Mouse (Mus musculus) midbrain, postnatal 0 days (tissue): ENCODE measurements at regions not wholly inside any gene's neighbourhood (a gene's known extent, or its start where the extent isn't known, plus 50 kb on each side); places are given as distances from the start of the nearest gene placed in this dataset.

Source experiments
- ATAC-seq: fragments of 200-750 bp; cut with Nextera tagmentation; 2 replicates; pipeline ENCODE4 v1.8.0; 2017; ENCODE audit warnings: moderate number of reproducible peaks, mild to moderate bottlenecking, moderate TSS enrichment, moderate library complexity; ENCODE audit not compliant: low FRiP score
- DNase-seq: peaks from one replicate; pipeline ENCODE4 v3.0.0-alpha.2; 2015; ENCODE audit warnings: low spot score
- H3K27ac ChIP-seq: fragments of 300-500 bp; sonication (generic); 2 replicates; pipeline ENCODE4 v1.5.1; 2014; ENCODE audit warnings: low read depth, mild to moderate bottlenecking, low read length, mixed read lengths
- H3K27me3 ChIP-seq: fragments of 300-500 bp; sonication (generic); 2 replicates; pipeline ENCODE4 v1.6.1; 2014; ENCODE audit warnings: low read length, control low read depth, mixed read lengths; ENCODE audit not compliant: insufficient read depth
- H3K36me3 ChIP-seq: fragments of 300-500 bp; sonication (generic); 2 replicates; pipeline ENCODE4 v1.6.1; 2014; ENCODE audit warnings: low read length, control low read depth, mixed read lengths; ENCODE audit not compliant: insufficient read depth
- H3K4me1 ChIP-seq: fragments of 300-500 bp; sonication (generic); 2 replicates; pipeline ENCODE4 v1.6.1; 2014; ENCODE audit warnings: mild to moderate bottlenecking, control low read depth, antibody characterized with exemption, low read length, mixed read lengths; ENCODE audit not compliant: insufficient read depth
- H3K4me2 ChIP-seq: fragments of 300-500 bp; sonication (generic); 2 replicates; pipeline ENCODE4 v1.6.1; 2014; ENCODE audit warnings: low read depth, mild to moderate bottlenecking, low read length, mixed read lengths; ENCODE audit not compliant: poor library complexity, severe bottlenecking
- H3K4me3 ChIP-seq: fragments of 300-500 bp; sonication (generic); 2 replicates; pipeline ENCODE4 v1.5.1; 2014; ENCODE audit warnings: low read depth, mild to moderate bottlenecking, low read length, moderate library complexity
- H3K9ac ChIP-seq: fragments of 300-500 bp; sonication (generic); replicated peaks from 2 replicates; pipeline ENCODE4 v1.6.1; 2014; ENCODE audit warnings: mild to moderate bottlenecking, low read length, moderate library complexity, mixed read lengths; ENCODE audit not compliant: poor library complexity, severe bottlenecking
- H3K9me3 ChIP-seq: fragments of 300-500 bp; sonication (generic); 2 replicates; pipeline ENCODE4 v1.6.1; 2016; ENCODE audit warnings: low read length, control low read depth
- CTCF ChIP-seq: IDR thresholded peaks from 2 replicates; pipeline ENCODE4 v1.5.1; 2016; ENCODE audit warnings: antibody characterized with exemption, mild to moderate bottlenecking
- WGBS: fragments of 180-500 bp; shearing (Covaris S2); extraction: QIAGEN DNeasy Blood & Tissue Kit; methylation state at CpG from one replicate; pipeline ENCODE4 v1.1.7; 2014; 5-methylcytosine and 5-hydroxymethylcytosine counted together

GRCm38 (mm10) chr15:33914891-33915290 is 442.8 kb downstream of the 9430069I07Rik start:
- H3K27me3 ChIP-seq = no peaks in the 10 kb centered on the region
- no peak for TF ChIP-seq CTCF
- DNase-seq = no peak
- H3K36me3 ChIP-seq = no peaks in the 10 kb centered on the region
- H3K27ac ChIP-seq = no peak overlapping the region
- ATAC-seq = no peak
- no peak overlapping the region for H3K9ac ChIP-seq
- no peaks in the 10 kb centered on the region for H3K4me1 ChIP-seq
- no peaks in the 10 kb centered on the region for H3K9me3 ChIP-seq
- H3K4me2 ChIP-seq = no peak overlapping the region
- 22% methylated on average over 1 of the region's 1 CpGs for WGBS
- H3K4me3 ChIP-seq = no peak overlapping the region

- no peak overlapping the region for H3K27ac ChIP-seq
- H3K36me3 ChIP-seq = no peaks in the 10 kb centered on the region
- no peaks in the 10 kb centered on the region for H3K27me3 ChIP-seq
- no peak overlapping the region for H3K4me3 ChIP-seq
- DNase-seq (no peak), ATAC-seq (no peak)
- no peaks in the 10 kb centered on the region for H3K9me3 ChIP-seq
- 71% methylated on average over 5 of the region's 5 CpGs for WGBS
- H3K4me1 ChIP-seq = no peaks in the 10 kb centered on the region
- TF ChIP-seq CTCF = no peak
- no peak overlapping the region for H3K9ac ChIP-seq
- H3K4me2 ChIP-seq = no peak overlapping the region
Measured at GRCm38 (mm10) chr15:33906727-33907479, 450.8 kb downstream of the 9430069I07Rik start.

GRCm38 (mm10) chr15:33896076-33896475 is 461.6 kb downstream of the 9430069I07Rik start:
- H3K9me3 ChIP-seq = no peaks in the 10 kb centered on the region
- no peak overlapping the region for H3K9ac ChIP-seq
- H3K4me3 ChIP-seq = no peak overlapping the region
- H3K4me2 ChIP-seq = no peak overlapping the region
- no peaks in the 10 kb centered on the region for H3K27me3 ChIP-seq
- no peaks in the 10 kb centered on the region for H3K36me3 ChIP-seq
- H3K4me1 ChIP-seq = no peaks in the 10 kb centered on the region
- TF ChIP-seq CTCF = no peak
- DNase-seq (no peak), ATAC-seq (no peak)
- H3K27ac ChIP-seq = no peak overlapping the region
- WGBS = 88% methylated on average over 2 of the region's 2 CpGs

- Histone ChIP-seq H3K9me3 (no peaks in the 10 kb centered on the region), H3K27me3 (no peaks in the 10 kb centered on the region), H3K4me2 (no peak overlapping the region), H3K9ac (no peak overlapping the region), H3K4me3 (no peak overlapping the region), H3K27ac (no peak overlapping the region), H3K36me3 (no peaks in the 10 kb centered on the region), H3K4me1 (no peaks in the 10 kb centered on the region)
- ATAC-seq (no peak), DNase-seq (no peak)
- WGBS = 92% methylated on average over 4 of the region's 4 CpGs
- TF ChIP-seq CTCF = no peak
Measured at GRCm38 (mm10) chr15:33890606-33891005, 467.1 kb downstream of the 9430069I07Rik start.

GRCm38 (mm10) chr15:33888865-33889368 is 468.8 kb downstream of the 9430069I07Rik start:
- no peaks in the 10 kb centered on the region for H3K36me3 ChIP-seq
- ATAC-seq (no peak), DNase-seq (no peak)
- H3K9ac ChIP-seq = no peak overlapping the region
- no peak overlapping the region for H3K4me3 ChIP-seq
- no peaks in the 10 kb centered on the region for H3K4me1 ChIP-seq
- no peak overlapping the region for H3K27ac ChIP-seq
- no peaks in the 10 kb centered on the region for H3K27me3 ChIP-seq
- 81% methylated on average over 1 of the region's 1 CpGs for WGBS
- TF ChIP-seq CTCF = no peak
- no peaks in the 10 kb centered on the region for H3K9me3 ChIP-seq
- H3K4me2 ChIP-seq = no peak overlapping the region

GRCm38 (mm10) chr15:33862224-33862752 is 495.4 kb downstream of the 9430069I07Rik start:
- TF ChIP-seq CTCF = no peak
- DNase-seq = no peak
- 79% methylated on average over 3 of the region's 3 CpGs for WGBS

More at GRCm38 (mm10) chr15:33862224-33862752, 495.4 kb downstream of the 9430069I07Rik start:
- ATAC-seq = no peak
- Histone ChIP-seq H3K27me3 (no peaks in the 10 kb centered on the region), H3K9ac (no peak overlapping the region), H3K4me1 (no peaks in the 10 kb centered on the region), H3K36me3 (no peaks in the 10 kb centered on the region), H3K4me2 (no peak overlapping the region), H3K27ac (no peak overlapping the region), H3K9me3 (no peaks in the 10 kb centered on the region), H3K4me3 (no peak overlapping the region)
